Mouse (Mus musculus) heart, adult 8-10 months (tissue): ENCODE measurements around the gene Akr1cl. TPM values are rescaled to one million over a fixed set of nuclear protein-coding genes. Genes with fewer than 3 reads are reported as not detected.

ENCODE experiments used
- DNase-seq: peaks from one replicate; pipeline ENCODE4 v3.0.0; 2022; ENCODE audit warnings: low spot score
- total RNA-seq, 4 experiments: library from RNA; stranded (reverse); gene quantifications; 2 replicates each; pipeline ENCODE4 v1.2.4; 2022

Akr1cl gene
- total RNA-seq, 4 experiments from 2014 or later: 0.37 TPM; not detected in 3

DNA sequence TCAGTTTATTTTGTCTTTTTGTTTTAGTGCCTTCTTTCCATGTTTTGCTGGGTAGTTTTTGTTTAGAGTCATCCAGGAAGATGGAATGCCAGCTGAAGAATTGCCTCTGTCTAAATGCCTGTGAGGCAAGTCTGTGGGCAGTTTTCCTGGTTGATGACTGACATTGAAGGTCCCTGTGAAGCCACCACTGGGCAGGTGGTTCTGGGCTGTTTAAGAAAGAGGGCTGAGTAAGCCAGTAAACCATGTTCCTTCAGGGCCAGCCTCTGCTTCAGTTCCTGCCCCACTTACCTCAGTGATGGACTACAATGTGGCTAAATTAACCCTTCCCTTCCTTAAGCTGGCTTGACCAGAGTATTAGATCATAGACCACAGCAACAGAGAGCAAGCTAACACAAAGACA lies 44.4 kb downstream of the Akr1cl start:
- DNase-seq: no peak

DNA sequence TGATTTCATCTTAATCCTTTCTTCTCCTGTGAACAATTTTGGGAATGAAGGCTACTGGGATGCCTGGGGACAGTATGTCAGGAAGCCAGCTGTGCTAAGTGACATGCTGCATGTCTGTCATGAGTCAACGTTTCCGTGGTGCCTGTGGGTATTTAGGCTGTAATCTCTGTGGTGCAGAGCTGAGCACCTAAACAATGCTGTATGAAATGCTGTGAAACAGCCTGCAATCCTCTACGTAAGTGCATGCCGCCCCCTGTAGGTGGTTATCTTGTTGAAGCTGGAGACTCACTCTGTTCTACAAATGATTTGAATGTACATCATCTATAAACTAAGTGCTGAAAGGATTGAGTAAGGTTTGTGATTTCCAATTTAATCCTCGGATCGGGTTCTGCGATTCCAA lies 46.4 kb downstream of the Akr1cl start:
- DNase-seq: peak; percentile 42

DNA sequence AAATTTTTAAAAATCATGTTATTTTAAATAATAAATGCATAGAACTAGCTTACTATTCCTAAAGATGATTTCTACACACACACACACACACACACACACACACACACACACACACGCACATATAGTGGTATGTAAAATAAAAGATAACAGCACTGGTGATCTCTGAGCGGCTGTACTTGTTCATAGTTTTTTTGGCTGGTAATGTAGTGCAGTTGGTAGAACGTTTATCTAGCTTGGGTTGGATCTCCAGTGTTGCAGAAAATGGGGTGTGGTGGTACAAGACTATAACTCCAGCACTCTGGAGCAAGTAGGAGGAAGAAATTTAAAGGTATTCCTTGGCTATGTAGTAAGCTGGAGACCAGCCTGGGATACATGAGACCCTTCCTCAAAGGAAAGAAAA lies 49.3 kb downstream of the Akr1cl start:
- no peak for DNase-seq

DNA sequence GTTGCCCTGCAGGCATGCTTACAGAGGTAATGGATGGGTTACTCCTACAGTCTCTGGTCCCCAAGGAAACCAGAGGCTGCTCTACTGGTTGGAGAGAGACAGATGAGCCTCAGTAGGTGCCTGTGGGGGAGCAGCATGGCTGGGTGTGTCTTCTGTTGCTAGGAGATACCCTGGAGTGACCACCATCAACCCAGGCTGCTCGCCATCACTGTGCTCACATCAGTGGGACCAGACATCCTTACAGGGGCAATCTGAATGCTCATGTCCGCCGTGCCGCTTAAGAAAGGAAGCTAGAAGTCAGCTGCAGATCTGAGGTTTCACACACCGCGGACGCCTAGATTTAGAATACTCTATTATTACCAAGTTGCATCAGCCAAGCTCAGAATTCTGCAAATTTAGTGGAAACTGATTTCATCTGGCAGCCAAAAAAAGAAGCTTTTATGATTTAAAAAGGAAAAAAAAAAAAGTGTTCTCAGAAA lies 54.2 kb downstream of the Akr1cl start:
- no peak for DNase-seq

DNA sequence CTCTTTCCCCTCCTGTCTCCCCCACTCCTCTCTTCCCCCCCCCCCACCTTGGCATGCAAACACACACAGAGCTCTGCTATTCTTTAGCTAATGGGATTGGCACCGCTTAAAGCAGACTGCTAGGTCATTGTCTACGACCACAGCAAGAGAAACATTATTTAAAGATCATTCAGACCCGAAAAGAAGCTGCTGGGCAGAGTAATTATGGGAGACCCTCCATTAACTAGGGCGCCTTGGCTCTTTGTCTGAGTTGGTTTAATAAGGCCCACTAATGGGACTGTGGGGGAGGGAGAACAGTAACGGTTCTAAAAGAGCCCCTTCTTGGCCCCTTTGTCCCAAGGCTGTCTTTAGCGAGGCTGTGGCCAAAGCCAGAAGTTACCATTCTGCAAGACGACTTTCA lies 57.2 kb downstream of the Akr1cl start:
- DNase-seq: no peak

DNA sequence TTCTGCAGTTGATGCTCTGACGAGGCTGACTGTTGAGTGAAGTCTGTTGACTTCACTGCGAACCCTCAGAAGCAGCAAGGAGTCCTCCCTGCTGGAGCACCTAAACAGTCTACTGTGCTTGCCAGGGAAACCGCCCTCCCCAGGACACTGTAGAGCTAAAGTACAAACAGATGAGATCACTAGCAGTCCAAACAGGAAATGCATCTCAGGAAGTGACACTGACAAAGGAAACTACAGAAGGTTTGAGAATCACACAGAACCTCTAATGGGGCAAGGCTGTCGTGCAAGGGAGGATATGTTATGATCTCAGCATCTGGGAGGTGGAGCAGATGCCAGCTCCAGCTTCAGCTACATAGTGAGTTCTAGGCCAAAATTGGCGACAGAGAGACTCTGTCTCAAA lies 61.9 kb downstream of the Akr1cl start:
- DNase-seq: no peak

Other genes starting within 250 kb of the Akr1cl start
- 1 to 10 TPM; 7.0 to 9.0 (median 8.1) TPM for gene Plekhm3, start 75.9 kb downstream of the Akr1cl start, total RNA-seq
- not detected for gene Cryge, start 18.4 kb upstream of the Akr1cl start, total RNA-seq
- gene Crygd, start 30.7 kb upstream of the Akr1cl start, total RNA-seq: not detected
- gene Crygc, start 40.9 kb upstream of the Akr1cl start, total RNA-seq: not detected
- gene Crygb, start 49.5 kb upstream of the Akr1cl start, total RNA-seq: not detected
- gene Cryga, start 70.6 kb upstream of the Akr1cl start, total RNA-seq: not detected
- gene Gm28845, start 86.8 kb upstream of the Akr1cl start, total RNA-seq: not detected
- not detected for gene D630023F18Rik, start 90.5 kb upstream of the Akr1cl start, total RNA-seq
- 100 to 1,000 TPM in 1 of 4 experiments, 10 to 100 TPM in 3; 65.2 to 106 (median 92.3) TPM for gene Idh1, start 153.7 kb upstream of the Akr1cl start, total RNA-seq
- 10 to 100 TPM in 1 of 4 experiments, 1 to 10 TPM in 3; 9.8 to 11.8 (median 9.9) TPM for gene Pikfyve, start 153.9 kb upstream of the Akr1cl start, total RNA-seq
- not detected for gene Pth2r, start 249.3 kb upstream of the Akr1cl start, total RNA-seq